Mouse (Mus musculus) brown adipose tissue, adult 24 weeks (tissue): ENCODE results near the gene Haus2. TPM values are rescaled to one million over a fixed set of nuclear protein-coding genes. Genes with fewer than 3 reads are reported as not detected.

Experiments used
- H3K27ac ChIP-seq: fragments of 200-500 bp; replicated peaks from 2 replicates; pipeline ENCODE4 v1.5.1; 2012; ENCODE audit warnings: low read depth, mild to moderate bottlenecking, low read length
- H3K4me1 ChIP-seq: fragments of 200-500 bp; 2 replicates; pipeline ENCODE4 v1.6.1; 2012; ENCODE audit warnings: low read length, mixed read lengths; ENCODE audit not compliant: control insufficient read depth, insufficient read depth, insufficient read length
- H3K4me3 ChIP-seq: fragments of 200-500 bp; 2 replicates; pipeline ENCODE4 v1.5.1; 2012; ENCODE audit warnings: low read depth, mild to moderate bottlenecking, low read length, moderate library complexity; ENCODE audit not compliant: insufficient read depth
- polyA plus RNA-seq: library from polyadenylated mRNA; stranded (reverse); fragments of >200 nt; gene quantifications from 2 replicates; pipeline ENCODE4 v1.2.4, GENCODE M21; 2012; ENCODE audit not compliant: missing spikeins, insufficient read depth, insufficient read length

Gene Haus2
- polyA plus RNA-seq, 1 experiment, result 12.2 TPM

DNA sequence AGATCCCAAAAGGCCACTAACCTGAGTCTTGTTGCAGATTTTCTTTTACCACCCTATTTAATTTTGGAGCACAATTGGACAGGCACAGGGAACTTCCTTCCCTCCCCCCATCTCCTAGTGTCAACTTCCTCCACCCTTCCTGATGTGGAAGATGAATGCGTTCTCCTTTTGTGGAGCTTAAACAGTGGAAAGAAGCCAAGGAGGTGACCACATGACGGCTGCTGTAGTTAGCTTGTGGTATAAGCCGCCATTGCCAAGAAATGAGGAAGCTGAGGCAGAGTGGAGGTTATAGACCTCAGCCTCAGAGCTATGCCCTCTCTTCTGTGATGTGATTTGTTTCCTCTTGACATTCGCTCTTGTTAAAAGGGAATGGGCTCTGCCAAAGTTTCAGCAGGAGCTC lies 22.8 kb downstream of the Haus2 start:
- Histone ChIP-seq H3K27ac (peak overlapping the region; percentile 79), H3K4me3 (no peak overlapping the region), H3K4me1 (peaks cover 7% of the 10 kb centered on the region; the same call in 1 of the 2 replicates)

DNA sequence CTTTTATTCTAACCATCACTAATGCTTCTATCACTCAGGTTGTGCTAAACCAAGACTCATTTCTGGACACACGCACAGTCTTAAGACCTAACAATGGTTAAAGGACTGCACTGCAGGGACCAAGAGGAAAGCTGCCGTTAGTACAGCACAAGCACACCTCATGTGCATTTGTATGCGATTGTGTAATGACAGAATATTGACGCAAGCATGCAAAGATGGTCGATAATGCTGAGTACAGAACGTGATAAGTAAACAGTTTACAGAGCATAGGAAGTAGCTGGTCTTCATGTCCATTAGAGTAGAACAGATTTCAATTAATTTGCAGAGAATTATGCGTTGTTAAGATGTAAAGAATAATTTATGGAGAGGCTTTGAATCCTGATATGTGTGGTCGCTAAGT lies 31.7 kb downstream of the Haus2 start:
- Histone ChIP-seq H3K4me1 (peaks cover 6% of the 10 kb centered on the region; the same call in 1 of the 2 replicates), H3K4me3 (no peak overlapping the region), H3K27ac (no peak overlapping the region)

DNA sequence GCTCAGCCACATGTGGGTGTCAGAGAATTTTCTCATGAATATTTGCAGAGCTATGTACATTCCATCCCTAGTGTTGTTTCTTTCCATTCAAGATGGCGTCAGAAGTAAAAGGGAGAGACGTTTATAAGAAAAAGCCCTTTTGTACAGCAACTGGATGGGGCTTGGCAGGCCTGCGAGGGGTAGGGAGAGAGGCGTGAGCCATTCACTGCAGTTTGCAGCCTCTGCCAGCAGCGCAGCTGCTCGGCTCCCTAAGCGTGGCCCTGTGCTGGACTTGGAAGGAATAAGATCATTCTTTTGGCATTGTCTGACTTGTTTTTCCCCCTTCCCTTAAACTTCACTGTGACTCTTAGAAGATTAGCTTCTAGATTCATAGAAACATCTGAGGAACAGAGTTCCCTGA lies 34.7 kb downstream of the Haus2 start:
- H3K27ac ChIP-seq, result no peak overlapping the region
- no peak overlapping the region for H3K4me3 ChIP-seq
- peaks cover 6% of the 10 kb centered on the region; the same call in 1 of the 2 replicates for H3K4me1 ChIP-seq

DNA sequence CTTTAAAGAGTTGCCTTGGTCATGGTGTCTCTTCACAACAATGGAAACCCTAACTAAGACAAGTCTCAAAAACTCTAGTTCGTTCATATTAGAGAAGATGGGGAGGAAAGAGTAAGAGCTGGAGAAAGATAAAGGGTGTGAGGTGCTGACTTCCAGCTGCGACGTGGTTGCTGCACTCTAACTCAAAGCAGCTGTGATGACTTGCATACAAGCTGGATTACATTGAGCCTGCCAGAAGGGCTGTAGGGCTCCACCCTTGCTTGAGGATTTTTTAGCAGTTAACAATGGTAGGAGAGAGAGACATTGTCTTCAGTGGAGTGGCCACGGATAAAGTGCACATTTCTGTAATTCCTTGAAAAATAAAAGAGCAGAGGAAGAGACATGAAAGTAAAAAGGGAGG lies 37.6 kb downstream of the Haus2 start:
- Histone ChIP-seq H3K27ac (no peak overlapping the region), H3K4me3 (no peak overlapping the region), H3K4me1 (peaks cover 11% of the 10 kb centered on the region)

DNA sequence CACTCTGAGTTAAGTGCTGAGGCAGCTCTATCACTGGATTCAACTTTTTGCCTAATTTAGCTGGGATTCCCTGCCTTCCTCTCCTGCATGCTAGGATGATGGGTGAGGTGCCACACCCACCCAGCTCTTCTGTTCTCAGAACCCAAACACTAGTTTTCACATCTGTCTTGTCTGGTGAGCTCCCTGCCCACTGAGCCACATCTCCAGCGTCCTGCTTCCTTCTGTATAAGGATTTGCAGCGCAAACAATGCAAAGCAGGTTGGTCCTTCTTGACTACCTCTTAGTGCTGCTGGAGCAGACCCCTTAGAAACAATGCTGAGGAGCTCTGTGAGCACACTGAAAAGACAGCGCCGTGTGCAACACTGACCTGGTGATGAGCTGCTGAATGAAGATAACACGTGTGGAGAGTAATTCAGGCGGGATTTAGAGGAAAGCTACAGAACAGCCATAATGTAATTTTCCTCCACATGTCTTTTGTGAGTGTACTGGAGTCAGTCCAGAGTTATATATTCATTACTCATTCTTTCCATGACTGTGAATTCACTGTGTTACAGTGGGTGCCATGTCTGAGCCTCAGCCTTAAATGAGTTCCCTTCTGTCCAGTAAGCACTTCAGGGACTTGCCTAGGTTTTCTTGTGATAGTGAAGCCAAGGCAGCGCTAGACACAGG lies 43.2 kb downstream of the Haus2 start:
- Histone ChIP-seq H3K4me3 (no peak overlapping the region), H3K4me1 (peaks cover 11% of the 10 kb centered on the region), H3K27ac (peak overlapping the region; percentile 60)

DNA sequence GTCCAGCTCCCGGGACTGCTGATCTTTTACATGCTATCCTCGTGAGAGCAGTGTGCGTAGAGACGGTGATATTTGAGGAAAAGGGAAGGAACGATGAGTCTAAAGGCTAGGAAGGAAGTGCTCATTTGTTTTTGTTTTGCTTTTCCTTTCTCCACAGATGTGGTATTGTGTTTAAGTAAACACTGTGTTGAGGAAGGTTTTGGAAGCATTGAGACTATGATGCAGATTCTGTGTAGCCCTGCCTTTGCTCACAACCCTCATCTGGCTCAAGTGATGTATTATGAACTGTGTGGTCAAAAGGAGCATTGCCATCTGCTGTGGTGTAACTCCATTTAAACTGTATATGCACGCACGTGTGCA lies 43.7 kb downstream of the Haus2 start:
- Histone ChIP-seq H3K27ac (peak overlapping the region; percentile 60), H3K4me3 (no peak overlapping the region), H3K4me1 (peaks cover 11% of the 10 kb centered on the region)

DNA sequence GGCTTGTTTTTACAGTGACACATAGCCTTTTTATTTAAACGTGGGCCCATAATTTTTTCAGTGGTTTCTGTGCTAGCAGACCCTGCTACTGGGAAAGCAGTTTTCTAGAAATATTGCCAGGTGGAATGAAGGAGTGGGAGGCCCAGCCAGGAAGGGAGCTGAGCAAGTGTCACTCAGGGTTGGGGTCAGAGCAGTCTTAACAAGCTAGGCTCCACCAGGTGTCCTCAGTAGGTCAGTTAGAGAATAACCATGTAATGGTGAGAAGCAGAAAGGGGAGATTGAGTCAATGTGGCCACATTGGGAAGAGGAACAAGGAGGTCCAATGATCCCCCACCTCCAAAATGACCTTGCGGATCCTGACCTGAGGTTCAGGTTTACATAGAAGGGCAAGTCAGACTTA lies 45.5 kb downstream of the Haus2 start:
- Histone ChIP-seq H3K27ac (no peak overlapping the region), H3K4me3 (no peak overlapping the region), H3K4me1 (peaks cover 15% of the 10 kb centered on the region)

DNA sequence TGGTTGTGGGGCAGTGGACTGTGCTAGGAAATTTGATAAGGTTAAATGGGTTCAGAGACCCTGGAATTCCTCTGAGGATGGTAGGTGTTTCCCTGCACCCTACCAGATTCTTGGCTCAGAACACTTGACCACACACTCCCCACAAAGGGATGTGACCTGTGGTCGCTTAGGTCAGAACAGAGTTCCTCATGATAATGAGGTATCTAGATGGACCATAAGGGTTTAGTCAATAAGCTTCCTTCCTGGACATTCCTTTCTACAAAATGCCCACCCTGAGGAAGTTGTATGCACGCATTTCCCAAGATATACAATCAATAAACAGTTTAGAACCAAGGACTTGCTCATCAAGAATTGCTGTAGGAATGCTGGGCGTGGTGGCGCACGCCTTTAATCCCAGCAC lies 46.7 kb downstream of the Haus2 start:
- Histone ChIP-seq H3K27ac (no peak overlapping the region), H3K4me1 (peaks cover 20% of the 10 kb centered on the region), H3K4me3 (no peak overlapping the region)

DNA sequence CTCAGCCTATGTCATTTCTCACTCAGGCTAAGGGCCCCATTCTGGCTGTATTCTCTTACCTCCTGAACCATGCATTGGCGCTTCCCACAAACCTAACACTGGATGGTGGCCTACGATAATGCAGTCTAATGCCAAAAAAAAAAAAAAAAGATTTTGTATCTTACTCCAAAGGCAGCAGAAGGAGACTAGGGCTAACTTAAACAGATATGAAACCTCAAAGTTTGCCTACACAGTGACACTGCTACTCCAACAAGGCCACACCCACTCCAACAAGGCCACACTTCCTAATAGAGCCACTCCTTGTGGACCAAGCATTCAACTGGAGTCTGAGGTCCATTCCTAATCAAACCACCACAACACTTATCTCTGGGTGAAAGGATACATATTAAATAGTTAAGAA lies 47.5 kb downstream of the Haus2 start:
- Histone ChIP-seq H3K27ac (no peak overlapping the region), H3K4me1 (peaks cover 18% of the 10 kb centered on the region), H3K4me3 (no peak overlapping the region)

DNA sequence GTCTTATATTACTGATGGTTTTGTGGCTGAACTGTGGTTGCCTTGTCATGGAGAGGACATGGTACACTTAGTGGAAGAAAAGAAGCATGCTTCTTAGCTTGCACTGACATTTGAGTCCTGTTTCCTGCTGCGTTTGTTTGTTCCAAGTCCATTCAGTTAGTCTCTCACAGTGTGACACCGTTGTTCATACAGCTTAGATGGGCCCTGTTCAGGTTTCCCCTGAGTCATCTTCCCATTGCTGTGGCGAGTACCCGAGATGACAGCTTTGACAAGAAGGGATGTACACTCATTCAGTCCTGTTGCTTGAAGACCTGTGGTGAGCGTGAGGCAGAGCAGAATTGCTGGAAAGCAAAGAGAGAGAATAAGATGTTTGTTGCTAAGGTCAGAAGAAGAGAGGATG lies 49.3 kb downstream of the Haus2 start:
- Histone ChIP-seq H3K27ac (no peak overlapping the region), H3K4me3 (no peak overlapping the region), H3K4me1 (peaks cover 13% of the 10 kb centered on the region)

DNA sequence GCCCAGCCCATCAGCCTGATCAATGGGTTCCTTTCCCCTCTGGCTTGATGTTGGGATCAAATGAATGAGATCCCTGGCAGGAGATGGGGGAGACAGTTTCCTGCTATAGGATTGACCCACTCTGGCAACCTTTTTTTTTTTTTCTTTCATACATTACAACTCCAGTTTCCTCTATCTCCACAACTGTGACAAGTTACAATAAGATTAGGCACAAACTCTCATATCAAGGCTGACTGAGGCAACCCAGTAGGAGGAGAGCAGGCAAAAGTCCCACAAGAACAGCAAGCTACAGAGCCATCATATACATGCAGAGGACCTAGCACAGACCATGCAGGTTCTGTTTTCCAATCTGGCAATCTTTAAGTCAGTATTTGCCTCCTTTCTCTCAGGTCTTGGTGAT lies 50.1 kb downstream of the Haus2 start:
- no peak overlapping the region for H3K27ac ChIP-seq
- no peak overlapping the region for H3K4me3 ChIP-seq
- peaks cover 19% of the 10 kb centered on the region for H3K4me1 ChIP-seq

DNA sequence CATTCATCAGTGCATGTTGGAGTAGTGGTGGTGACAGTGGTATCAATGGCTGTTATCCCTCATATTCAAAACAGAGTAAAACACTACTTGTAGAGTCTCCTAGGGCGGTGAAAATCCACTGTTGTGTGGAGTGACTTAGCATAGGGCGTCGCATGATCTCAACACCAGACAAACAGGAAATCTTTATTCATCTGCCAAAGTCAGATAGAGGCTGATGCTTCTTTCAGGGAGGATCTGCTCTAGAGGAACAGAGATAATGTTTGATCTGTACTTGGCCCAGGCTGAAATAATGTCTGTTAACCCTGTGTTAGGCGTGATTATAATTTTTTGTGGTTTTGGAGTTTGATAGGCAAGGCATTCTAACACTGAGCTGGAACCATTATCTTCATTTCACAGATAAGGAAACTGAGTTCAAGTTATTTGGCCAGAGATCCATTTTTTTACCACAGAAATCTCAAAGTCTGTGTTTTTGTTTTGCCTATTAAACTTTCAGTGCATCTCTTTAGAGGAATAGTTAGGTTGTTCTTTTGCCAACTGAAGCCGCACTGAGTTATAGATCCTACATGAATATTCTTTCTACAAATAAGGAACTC lies 51.4 kb downstream of the Haus2 start:
- H3K27ac ChIP-seq, result 0 out of 2 replicates have a peak overlapping the region, but pooled peaks have one; percentile 14
- peaks cover 19% of the 10 kb centered on the region for H3K4me1 ChIP-seq
- H3K4me3 ChIP-seq, result no peak overlapping the region

DNA sequence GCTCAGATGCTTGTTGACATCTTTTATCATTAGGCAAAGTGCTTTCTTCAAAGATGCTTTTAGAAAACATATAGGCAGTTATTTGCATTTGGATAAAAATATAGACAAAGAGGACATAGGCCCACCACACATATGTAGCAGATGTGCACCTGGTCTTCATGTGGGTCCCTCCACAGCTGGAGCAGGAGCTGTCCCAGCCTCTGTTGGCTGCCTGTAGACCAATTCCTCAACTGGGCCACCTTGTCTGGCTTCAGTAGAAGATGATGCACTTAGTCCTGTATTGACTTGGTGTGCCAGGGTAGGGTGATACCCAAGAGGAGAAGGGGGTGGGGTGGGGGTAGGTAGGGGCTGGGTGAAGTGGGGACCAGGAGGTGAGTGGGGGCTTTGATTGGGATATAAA lies 53.6 kb downstream of the Haus2 start:
- Histone ChIP-seq H3K4me1 (peaks cover 19% of the 10 kb centered on the region), H3K27ac (no peak overlapping the region), H3K4me3 (no peak overlapping the region)

DNA sequence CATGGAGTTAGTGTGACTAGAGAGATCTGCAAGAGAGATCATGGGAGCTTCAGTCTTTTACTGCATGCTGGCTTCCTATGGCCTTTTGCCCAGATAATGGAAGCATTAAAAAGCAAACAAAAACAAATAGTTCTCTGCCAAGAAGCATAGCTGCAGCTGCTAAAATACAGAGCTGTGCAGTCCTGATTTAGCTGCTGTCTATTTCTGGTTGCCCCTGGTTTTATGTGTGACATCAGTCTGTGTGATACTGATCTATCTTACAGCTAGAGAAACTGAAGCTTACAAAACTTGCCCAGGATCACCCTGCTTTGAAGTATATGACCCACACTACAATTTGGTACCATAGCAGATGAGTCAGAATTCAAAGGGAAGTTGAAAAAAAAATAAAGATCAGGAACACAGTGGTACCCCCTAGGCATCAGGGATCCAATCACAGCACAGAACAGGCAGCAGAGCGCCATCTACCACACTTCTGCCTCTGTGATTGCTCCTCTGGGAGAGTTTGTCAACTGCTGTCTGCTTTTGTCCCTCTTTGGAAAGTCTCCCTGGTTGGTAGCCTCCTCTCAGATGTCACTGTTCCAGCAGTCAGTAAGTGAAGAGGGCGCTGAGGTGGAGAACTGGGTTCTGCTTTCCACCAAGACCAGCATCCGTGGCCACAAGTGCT lies 54.4 kb downstream of the Haus2 start:
- Histone ChIP-seq H3K27ac (peak overlapping the region; percentile 76), H3K4me1 (peaks cover 19% of the 10 kb centered on the region), H3K4me3 (no peak overlapping the region)

DNA sequence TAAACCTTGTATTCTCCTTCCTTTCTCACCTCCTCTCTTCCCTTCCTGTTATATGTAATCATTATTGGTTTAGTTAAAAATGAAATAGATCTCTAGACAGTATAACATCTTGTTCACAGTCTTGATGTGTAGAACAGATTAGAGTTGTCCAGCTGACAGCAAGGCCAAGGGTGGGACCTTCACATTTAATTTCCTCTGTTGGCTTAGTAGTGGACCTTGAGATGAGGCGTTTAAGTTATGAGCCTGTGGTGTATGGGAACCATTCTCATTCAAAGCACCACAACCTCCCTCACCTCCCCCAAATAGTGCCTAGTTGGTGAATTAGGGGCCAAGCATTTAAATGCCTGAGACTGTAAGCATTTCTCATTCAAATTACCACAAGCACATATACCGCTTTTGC lies 58.3 kb downstream of the Haus2 start:
- Histone ChIP-seq H3K4me3 (no peak overlapping the region), H3K4me1 (peaks cover 8% of the 10 kb centered on the region), H3K27ac (no peak overlapping the region)

DNA sequence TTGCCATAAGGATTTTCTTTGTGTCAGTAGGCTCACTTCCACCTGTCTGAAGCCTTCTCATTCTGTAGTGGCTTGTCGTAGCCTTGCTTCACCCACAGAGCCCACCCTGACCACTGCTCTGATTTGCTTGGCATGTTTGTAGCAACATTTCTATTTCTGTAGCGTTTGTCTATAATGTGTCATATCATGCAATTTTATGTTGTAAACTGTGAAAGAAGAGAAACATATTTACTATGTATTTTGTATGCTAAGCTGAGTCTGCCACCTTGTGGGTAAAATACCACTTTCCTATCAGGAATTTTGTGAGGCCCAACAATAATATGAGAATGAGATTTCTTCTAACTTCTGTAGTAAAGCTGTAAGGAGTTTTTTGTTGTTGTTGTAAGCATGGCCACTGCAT lies 61.1 kb downstream of the Haus2 start:
- H3K4me1 ChIP-seq, result no peaks in the 10 kb centered on the region

More for the DNA sequence above, 61.1 kb downstream of the Haus2 start:
- H3K27ac ChIP-seq, result no peak overlapping the region
- H3K4me3 ChIP-seq, result no peak overlapping the region
